Mouse (Mus musculus) C2C12 (cell line): ENCODE measurements around the gene Tectb.

ENCODE experiments used
- CEBPB ChIP-seq: IDR thresholded peaks from one replicate; pipeline ENCODE4 v1.6.1; 2011; ENCODE audit warnings: low read depth, mild to moderate bottlenecking, control low read depth, moderate library complexity
- CTCF ChIP-seq: IDR thresholded peaks from one replicate; pipeline ENCODE4 v1.5.1; 2011; ENCODE audit not compliant: control insufficient read depth, insufficient read depth, insufficient read length
- MAX ChIP-seq: IDR thresholded peaks from one replicate; pipeline ENCODE4 v1.6.1; 2011; ENCODE audit warnings: mild to moderate bottlenecking, control low read depth
- MYOD1 ChIP-seq: IDR thresholded peaks from one replicate; pipeline ENCODE4 v1.6.1; 2011; ENCODE audit warnings: low read depth; ENCODE audit not compliant: control insufficient read depth, insufficient read length
- MYOG ChIP-seq: IDR thresholded peaks from one replicate; pipeline ENCODE4 v1.6.1; 2011; ENCODE audit not compliant: control insufficient read depth, insufficient read length; ENCODE audit errors: extremely low read depth
- USF1 ChIP-seq: IDR thresholded peaks from one replicate; pipeline ENCODE4 v1.6.1; 2011; ENCODE audit warnings: low read depth, mild to moderate bottlenecking, control low read depth, moderate library complexity

GRCm38 (mm10) chr19:55165954-55166353, 14.6 kb upstream of the Tectb start:
- TF ChIP-seq MYOG (no peak), USF1 (no peak), CTCF (no peak), CEBPB (no peak), MAX (no peak), MYOD1 (no peak)
